Mouse (Mus musculus) stomach, embryonic 16.5 days (tissue): ENCODE results near the gene Efcab11. TPM values are rescaled to one million over a fixed set of nuclear protein-coding genes. Genes with fewer than 3 reads are reported as not detected.

Experiments
- ATAC-seq: fragments of 200-750 bp; cut with Nextera tagmentation; 2 replicates; pipeline ENCODE4 v1.8.0; 2017; ENCODE audit warnings: moderate number of reproducible peaks, moderate TSS enrichment; ENCODE audit not compliant: insufficient read depth, low FRiP score
- H3K27ac ChIP-seq: fragments of 300-500 bp; sonication (generic); 2 replicates; pipeline ENCODE4 v1.5.1; 2014; ENCODE audit warnings: low read length
- H3K27me3 ChIP-seq: fragments of 300-500 bp; sonication (generic); 2 replicates; pipeline ENCODE4 v1.6.1; 2014; ENCODE audit warnings: low read length, control low read depth, mixed read lengths; ENCODE audit not compliant: control insufficient read depth, insufficient read depth
- H3K36me3 ChIP-seq: fragments of 300-500 bp; sonication (generic); 2 replicates; pipeline ENCODE4 v1.6.1; 2014; ENCODE audit warnings: low read length; ENCODE audit not compliant: control insufficient read depth, insufficient read depth
- H3K4me1 ChIP-seq: fragments of 300-500 bp; sonication (generic); 2 replicates; pipeline ENCODE4 v1.6.1; 2014; ENCODE audit warnings: low read length, control low read depth, mixed read lengths; ENCODE audit not compliant: control insufficient read depth, insufficient read depth
- H3K4me2 ChIP-seq: fragments of 300-500 bp; sonication (generic); 2 replicates; pipeline ENCODE4 v1.6.1; 2014; ENCODE audit warnings: low read depth, low read length, mixed read lengths
- H3K4me3 ChIP-seq: fragments of 300-500 bp; sonication (generic); replicated peaks from 2 replicates; pipeline ENCODE4 v1.5.1; 2014; ENCODE audit warnings: mild to moderate bottlenecking, low read length
- H3K9ac ChIP-seq: fragments of 300-500 bp; sonication (generic); 2 replicates; pipeline ENCODE4 v1.6.1; 2014; ENCODE audit warnings: low read length
- H3K9me3 ChIP-seq: fragments of 300-500 bp; sonication (generic); replicated peaks from 2 replicates; pipeline ENCODE4 v1.6.1; 2016; ENCODE audit warnings: low read length, control low read depth; ENCODE audit not compliant: control insufficient read depth
- WGBS: fragments of 180-500 bp; shearing (Covaris S2); extraction: QIAGEN DNeasy Blood & Tissue Kit; methylation state at CpG from one replicate; pipeline ENCODE4 v1.1.7; 2014; 5-methylcytosine and 5-hydroxymethylcytosine counted together
- polyA plus RNA-seq: library from polyadenylated mRNA; unstranded; fragments of >200 nt; fragmentation: Nextera tagmentation; extraction: Ambion mirVana; gene quantifications from 2 replicates; pipeline ENCODE4 v1.2.1, GENCODE M21; 2015

Gene Efcab11
- polyA plus RNA-seq, 1 experiment from 2014 or later, result 9.9 TPM

DNA sequence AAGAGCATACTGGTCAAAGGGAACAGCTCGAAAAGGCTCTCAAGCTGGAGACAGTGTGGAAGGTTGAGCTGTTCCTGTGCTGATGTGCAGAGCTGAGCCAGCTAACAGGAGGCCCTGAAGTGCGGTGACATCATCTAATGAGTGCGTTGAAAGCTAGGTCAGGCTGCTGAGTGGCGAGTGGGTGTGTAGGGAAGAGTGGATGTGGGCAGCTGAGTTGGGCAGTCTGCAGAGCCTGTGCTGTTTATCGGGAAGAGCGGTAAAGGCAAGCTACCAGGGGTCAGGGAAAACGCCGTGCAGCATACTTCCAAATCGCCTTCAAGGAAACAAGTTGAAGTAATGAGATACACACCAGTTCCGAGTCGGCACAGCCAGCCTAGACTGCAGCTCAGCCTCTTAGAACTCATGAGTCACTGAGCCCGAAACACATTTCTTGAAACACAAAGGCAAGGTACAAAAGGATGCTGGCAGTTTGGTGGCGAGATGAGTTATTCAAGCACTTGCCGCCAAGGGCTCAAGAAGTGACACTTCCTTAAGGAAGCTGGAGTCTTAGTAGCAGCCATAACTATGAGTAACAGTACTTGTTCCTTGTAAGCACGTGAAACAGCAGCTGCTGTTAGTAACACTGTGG is 33.7 kb upstream of the Efcab11 start:
- H3K27ac ChIP-seq, result no peak overlapping the region
- ATAC-seq, result no peak
- 83% methylated on average over 15 of the region's 15 CpGs for WGBS

DNA sequence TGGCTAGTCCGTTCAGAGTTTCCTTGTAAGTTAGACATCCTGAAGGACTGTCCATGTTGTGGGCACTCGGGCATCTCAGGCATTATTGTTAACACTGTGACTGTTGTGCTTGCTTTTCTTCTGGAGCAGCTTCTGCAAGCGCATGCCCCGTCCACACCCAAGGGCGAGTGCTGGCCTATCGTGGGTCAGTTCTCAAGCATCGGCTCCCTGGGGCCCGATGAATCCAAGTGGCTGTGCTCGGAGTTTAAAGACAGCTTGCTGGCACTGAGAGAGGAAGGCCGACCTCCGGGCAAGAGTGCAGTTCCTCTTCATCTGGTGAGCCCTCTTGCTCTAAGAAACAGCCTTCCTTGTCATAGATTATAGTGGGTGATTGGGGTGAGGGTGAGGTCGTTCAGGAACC is 27.2 kb upstream of the Efcab11 start:
- Histone ChIP-seq H3K36me3 (0 out of 2 replicates have a peak, but pooled peaks cover 2% of the 10 kb centered on the region), H3K27ac (no peak overlapping the region)

More for the DNA sequence above, 33.7 kb upstream of the Efcab11 start:
- H3K9me3 ChIP-seq, result no peaks in the 10 kb centered on the region
- H3K4me3 ChIP-seq, result no peak overlapping the region
- no peak overlapping the region for H3K4me2 ChIP-seq
- H3K9ac ChIP-seq, result no peak overlapping the region
- H3K36me3 ChIP-seq, result 0 out of 2 replicates have a peak, but pooled peaks cover 2% of the 10 kb centered on the region
- H3K4me1 ChIP-seq, result no peaks in the 10 kb centered on the region
- H3K27me3 ChIP-seq, result no peaks in the 10 kb centered on the region

DNA sequence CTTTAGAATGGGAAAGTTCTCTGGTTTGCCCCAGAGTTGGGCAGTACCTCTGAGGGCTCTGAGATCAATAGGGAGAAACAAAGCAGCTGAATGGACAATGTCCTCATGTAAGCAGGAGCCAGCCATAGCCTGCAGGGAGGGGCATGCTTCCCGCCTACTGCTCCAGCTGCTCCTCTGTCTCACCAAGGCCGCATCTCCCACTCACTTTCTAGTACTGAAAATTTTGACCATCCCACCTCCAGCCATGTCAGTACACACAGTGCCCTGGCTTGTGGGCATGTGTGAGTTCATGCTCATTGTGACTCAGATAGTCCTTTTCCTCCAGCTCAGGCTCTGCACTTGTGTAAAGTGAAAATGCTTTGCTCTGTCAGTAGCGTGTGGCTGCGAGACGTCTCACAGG is 20.3 kb upstream of the Efcab11 start:
- 92% methylated on average over 5 of the region's 5 CpGs for WGBS
- Histone ChIP-seq H3K9ac (no peak overlapping the region), H3K36me3 (no peaks in the 10 kb centered on the region), H3K4me2 (no peak overlapping the region), H3K27ac (no peak overlapping the region), H3K4me3 (no peak overlapping the region), H3K9me3 (no peaks in the 10 kb centered on the region), H3K4me1 (no peaks in the 10 kb centered on the region), H3K27me3 (no peaks in the 10 kb centered on the region)
- no peak for ATAC-seq

More for the DNA sequence above, 27.2 kb upstream of the Efcab11 start:
- no peak for ATAC-seq
- Histone ChIP-seq H3K4me3 (no peak overlapping the region), H3K4me2 (no peak overlapping the region), H3K4me1 (0 out of 2 replicates have a peak, but pooled peaks cover 3% of the 10 kb centered on the region), H3K9me3 (no peaks in the 10 kb centered on the region), H3K9ac (no peak overlapping the region), H3K27me3 (no peaks in the 10 kb centered on the region)
- WGBS, result 89% methylated on average over 12 of the region's 12 CpGs

DNA sequence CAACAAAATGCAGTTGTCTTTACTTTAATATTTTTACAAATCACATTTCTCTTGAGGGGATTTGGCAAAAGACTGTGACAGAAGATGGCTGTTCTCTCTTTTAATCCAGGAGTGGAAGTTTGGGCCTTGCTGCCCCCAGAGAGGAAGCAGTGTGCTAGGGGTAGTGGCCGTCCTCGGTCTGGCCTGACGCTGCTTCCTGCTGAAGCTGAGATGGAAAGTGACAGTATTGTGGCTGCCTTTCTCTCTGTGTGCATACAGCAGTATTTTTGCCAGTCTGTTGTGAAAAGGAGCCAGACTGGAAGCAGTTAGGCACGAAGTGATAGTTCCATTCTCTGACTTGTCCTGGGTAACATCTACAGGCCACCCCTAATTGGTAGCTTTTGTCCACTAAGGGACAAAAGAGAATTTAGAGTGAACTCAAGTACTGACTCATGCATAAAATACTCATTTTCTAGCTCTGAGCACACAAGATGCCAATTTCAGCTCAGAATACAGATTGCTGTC is 18.7 kb upstream of the Efcab11 start:
- Histone ChIP-seq H3K9me3 (no peaks in the 10 kb centered on the region), H3K9ac (no peak overlapping the region), H3K4me3 (no peak overlapping the region), H3K27ac (no peak overlapping the region), H3K36me3 (no peaks in the 10 kb centered on the region), H3K27me3 (no peaks in the 10 kb centered on the region), H3K4me1 (no peaks in the 10 kb centered on the region), H3K4me2 (no peak overlapping the region)
- 89% methylated on average over 4 of the region's 4 CpGs for WGBS
- no peak for ATAC-seq

DNA sequence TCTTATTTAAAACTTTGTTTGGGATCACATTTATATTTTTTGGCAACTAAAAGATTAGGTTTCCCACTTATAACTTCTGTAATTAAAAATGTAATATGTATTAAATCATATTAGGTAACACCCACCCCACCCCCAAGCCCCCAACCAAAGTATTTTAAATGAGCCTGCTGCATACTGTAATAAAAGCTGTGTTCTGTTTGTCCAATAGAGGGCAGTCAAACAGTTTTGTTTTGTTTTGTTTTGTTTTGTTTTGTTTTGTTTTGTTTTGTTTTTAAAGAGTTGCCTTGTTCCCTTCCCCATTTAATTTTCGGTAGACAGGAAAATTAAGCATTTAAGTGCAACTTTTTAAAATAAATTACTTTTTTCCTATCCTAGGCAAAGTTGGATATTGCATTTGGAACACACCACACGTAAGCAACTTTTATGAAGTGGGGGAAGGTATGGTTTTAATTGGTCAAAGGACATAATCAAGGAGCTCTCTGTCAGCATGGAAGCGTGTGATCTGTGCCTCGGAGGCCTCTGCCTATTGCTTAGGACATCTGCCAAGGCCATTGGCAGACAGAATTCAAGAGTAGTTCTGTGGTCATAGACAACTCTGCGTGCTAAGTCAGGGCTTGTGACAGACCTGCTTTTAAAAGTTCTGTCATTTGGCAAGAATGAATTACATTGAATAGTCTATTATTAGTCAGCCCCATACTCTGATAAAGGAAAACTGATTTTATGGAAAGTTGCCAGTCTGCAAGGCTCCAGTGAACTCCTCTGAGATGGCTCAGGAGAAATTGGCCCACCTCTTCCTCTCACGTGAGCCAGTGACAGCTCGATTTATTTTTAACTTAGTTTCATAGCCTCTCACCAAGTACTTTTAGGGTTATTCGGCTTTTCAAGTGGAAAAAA is 18.0 kb upstream of the Efcab11 start:
- no peaks in the 10 kb centered on the region for H3K36me3 ChIP-seq
- H3K4me2 ChIP-seq, result no peak overlapping the region
- no peaks in the 10 kb centered on the region for H3K27me3 ChIP-seq
- no peak overlapping the region for H3K9ac ChIP-seq
- H3K9me3 ChIP-seq, result no peaks in the 10 kb centered on the region
- no peaks in the 10 kb centered on the region for H3K4me1 ChIP-seq
- no peak overlapping the region for H3K4me3 ChIP-seq
- 74% methylated on average over 8 of the region's 8 CpGs for WGBS
- H3K27ac ChIP-seq, result no peak overlapping the region
- ATAC-seq, result no peak

DNA sequence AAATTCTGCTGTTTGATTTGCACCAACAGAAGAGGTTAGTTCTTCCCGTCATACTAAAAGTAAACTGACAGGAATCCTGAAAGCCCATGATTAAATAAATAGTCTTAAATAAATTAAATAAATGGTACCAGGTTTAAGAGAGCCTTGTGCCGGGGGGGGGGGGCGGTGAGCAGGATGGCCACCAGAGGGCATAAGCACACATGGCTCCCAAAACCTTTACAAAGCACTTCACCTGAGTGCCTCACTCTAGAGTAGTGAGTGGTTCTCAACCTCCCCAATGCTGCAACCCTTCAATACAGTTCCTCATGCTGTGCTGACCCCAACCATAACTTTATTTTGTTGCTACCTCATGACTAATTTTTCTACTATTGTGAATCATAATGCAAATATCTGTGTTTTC is 15.8 kb upstream of the Efcab11 start:
- H3K4me3 ChIP-seq, result no peak overlapping the region
- no peaks in the 10 kb centered on the region for H3K9me3 ChIP-seq
- no peaks in the 10 kb centered on the region for H3K4me1 ChIP-seq
- no peaks in the 10 kb centered on the region; the same call in 1 of the 2 replicates for H3K36me3 ChIP-seq
- H3K4me2 ChIP-seq, result no peak overlapping the region
- H3K27ac ChIP-seq, result no peak overlapping the region
- ATAC-seq, result no peak
- H3K27me3 ChIP-seq, result no peaks in the 10 kb centered on the region
- H3K9ac ChIP-seq, result no peak overlapping the region
- WGBS, result 50% methylated on average over 1 of the region's 3 CpGs

DNA sequence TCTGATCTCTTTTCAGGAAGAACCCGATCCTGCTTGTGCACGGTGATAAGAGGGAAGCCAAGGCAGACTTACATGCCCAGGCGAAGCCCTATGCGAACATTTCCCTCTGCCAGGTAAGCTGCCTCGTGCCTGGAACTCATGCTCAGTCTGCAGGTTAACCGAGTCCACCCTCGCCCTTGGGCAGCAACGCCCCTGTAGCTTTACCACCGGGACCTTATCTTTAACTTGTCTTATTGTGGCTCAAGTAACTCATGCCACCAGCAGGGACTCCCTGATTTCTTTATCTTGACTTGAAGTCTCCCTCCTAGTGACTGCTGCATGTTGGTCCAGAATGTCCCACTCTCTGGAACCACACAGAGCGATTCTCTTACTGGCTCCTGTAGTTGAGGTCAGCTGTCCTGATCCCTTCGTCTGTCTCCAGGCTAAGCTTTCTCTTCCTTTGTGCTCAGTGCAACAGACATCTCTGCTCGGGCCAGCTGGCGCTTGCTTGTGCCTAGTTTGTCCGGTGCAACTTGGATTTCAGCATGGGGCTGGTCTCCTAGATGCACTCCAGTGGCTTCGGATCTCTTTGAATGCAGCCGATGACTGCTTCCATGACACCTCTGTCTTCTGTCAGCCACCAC is 14.1 kb upstream of the Efcab11 start:
- Histone ChIP-seq H3K9me3 (no peaks in the 10 kb centered on the region), H3K27me3 (no peaks in the 10 kb centered on the region), H3K9ac (no peak overlapping the region), H3K27ac (no peak overlapping the region), H3K4me3 (no peak overlapping the region), H3K36me3 (no peaks in the 10 kb centered on the region; the same call in 1 of the 2 replicates), H3K4me1 (no peaks in the 10 kb centered on the region), H3K4me2 (no peak overlapping the region)
- WGBS, result 81% methylated on average over 16 of the region's 16 CpGs
- no peak for ATAC-seq

DNA sequence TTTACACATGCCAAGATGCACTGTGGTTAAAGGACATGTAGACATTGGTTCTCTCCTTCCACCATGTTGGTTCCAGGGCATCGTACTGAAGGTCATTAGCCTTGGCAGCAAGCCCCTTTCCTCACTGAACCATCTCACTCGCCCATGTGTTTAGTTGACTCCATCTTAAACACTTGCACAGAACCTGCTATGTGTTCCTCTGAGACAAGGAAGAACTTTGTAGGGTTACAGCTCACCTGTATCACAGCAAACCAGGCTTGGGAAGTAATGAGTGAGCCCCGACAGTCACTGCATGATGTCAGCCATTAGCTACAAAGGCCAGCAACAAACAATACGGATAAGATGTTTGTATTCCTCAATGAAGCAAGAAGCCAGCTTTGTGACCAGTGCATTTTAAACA is 13.6 kb upstream of the Efcab11 start:
- H3K4me1 ChIP-seq, result no peaks in the 10 kb centered on the region
- no peak overlapping the region for H3K9ac ChIP-seq
- WGBS, result 80% methylated on average over 4 of the region's 4 CpGs
- H3K36me3 ChIP-seq, result no peaks in the 10 kb centered on the region; the same call in 1 of the 2 replicates
- H3K4me2 ChIP-seq, result no peak overlapping the region
- H3K9me3 ChIP-seq, result no peaks in the 10 kb centered on the region
- H3K27me3 ChIP-seq, result no peaks in the 10 kb centered on the region
- no peak for ATAC-seq
- H3K4me3 ChIP-seq, result no peak overlapping the region
- no peak overlapping the region for H3K27ac ChIP-seq
